Mouse (Mus musculus) cerebral cortex, adult 2 months (tissue): ENCODE data around the gene Capn7.

ENCODE experiments used
- WGBS: fragments of 180-500 bp; shearing (Covaris S2); methylation state at CpG from one replicate; pipeline ENCODE4 v1.1.7; 2018; 5-methylcytosine and 5-hydroxymethylcytosine counted together

Gene Capn7

GRCm38 (mm10) chr14:31369377-31369776 is 32.9 kb downstream of the Capn7 start:
- WGBS: 15% methylated on average over 3 of the region's 3 CpGs

- 88% methylated on average over 6 of the region's 6 CpGs for WGBS
These were observed 38.0 kb downstream of the Capn7 start for GRCm38 (mm10) chr14:31374390-31374789.

- WGBS: 78% methylated on average over 3 of the region's 3 CpGs
These were observed 39.9 kb downstream of the Capn7 start for GRCm38 (mm10) chr14:31376331-31376730.

- 65% methylated on average over 8 of the region's 8 CpGs for WGBS
These were observed 45.8 kb downstream of the Capn7 start for GRCm38 (mm10) chr14:31382276-31382675.

GRCm38 (mm10) chr14:31383470-31384050 is 47.1 kb downstream of the Capn7 start:
- WGBS: 42% methylated on average over 11 of the region's 11 CpGs

- WGBS: 42% methylated on average over 13 of the region's 13 CpGs
These were observed 48.2 kb downstream of the Capn7 start for GRCm38 (mm10) chr14:31384366-31385323.

DNA sequence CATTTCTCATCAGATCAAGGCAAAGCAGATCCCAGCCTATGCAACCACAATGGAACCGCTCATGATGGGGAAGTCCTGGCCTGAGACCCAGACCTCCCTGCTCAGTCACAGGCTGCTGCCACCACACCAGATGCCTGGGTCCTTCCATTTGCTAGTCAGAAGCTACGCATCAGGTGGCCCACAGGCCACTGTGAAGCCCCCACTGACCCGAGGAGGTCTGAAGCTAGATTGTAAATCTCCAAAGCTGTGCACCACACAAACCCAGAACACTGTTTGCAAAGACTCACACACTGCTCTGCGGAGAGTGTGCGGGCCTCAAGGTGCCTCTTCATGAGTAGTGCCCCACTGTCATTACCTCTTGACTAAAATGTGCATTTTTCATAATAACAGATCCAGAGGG is 49.0 kb downstream of the Capn7 start:
- WGBS: 87% methylated on average over 5 of the region's 5 CpGs

DNA sequence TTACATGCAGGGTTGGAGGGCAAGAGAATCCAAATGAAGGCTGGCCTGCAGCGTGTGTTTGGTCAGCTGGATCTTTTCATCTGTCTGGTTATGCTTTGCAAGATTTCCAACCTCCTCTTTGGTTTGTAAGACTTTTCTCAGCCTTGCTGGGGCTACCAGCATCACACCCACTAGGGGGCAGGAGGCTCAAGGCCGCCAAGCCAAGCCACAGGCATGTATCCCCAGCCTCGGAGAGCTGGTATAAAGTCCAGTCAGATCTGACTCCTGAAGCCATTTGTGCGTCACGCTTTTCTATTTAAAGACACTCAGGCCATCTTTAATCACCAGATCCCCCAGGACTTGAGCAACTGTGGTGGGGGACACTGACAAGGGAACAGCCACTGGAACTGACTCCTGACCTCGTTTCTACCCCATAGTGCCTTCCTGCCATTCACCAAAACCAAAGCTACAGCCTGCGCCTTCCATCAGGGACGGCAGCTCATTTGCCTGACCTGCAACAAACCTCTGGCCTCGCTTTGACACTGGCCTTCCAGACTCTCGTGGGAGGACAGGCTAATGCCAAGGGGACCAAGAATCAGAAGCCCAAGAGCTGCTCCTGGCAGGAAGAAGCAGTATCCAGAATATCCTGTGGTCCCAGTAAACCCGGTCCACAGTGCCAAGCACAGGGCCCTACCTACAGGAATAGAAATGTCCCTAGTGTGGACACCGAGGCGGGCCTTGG is 49.7 kb downstream of the Capn7 start:
- 48% methylated on average over 13 of the region's 13 CpGs for WGBS

GRCm38 (mm10) chr14:31387301-31387981 is 51.0 kb downstream of the Capn7 start:
- WGBS: 59% methylated on average over 11 of the region's 11 CpGs

DNA sequence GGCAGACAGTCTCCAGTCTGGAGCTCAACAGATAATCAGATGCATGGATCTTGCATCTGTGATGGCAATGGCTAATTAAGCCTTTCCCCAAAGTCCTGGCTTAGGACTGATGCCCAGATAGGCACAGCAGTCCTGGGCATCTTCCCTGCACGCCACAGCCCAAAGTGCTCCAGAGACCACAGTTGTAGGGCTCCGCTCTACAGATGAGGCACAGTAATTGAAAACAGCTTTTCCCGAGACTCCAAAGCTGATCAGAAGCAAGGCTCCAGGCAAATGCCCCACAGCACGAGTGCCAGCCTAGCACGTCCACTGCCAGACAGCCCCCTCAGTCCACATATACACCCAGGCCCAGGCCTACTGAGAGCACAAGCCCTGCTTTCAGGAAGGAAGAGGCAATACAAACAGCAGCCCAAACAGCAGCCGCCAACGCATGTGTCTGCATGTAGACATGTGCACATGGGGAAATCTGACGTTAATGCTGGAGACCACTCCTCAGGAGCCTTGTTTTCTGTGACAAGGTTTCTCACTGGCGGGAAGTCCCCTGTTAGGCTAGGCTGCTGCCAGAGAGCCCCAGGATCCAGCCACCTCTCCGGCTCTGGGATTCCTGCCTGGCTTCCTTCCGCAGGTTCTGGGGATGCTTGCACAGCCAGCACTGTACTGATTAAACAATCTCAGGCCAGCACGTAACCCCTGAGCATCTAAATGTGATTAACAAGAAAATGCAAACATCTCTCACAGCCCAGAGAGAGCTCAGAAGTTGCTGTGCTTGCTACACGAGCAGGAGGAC is 51.8 kb downstream of the Capn7 start:
- 54% methylated on average over 13 of the region's 13 CpGs for WGBS

DNA sequence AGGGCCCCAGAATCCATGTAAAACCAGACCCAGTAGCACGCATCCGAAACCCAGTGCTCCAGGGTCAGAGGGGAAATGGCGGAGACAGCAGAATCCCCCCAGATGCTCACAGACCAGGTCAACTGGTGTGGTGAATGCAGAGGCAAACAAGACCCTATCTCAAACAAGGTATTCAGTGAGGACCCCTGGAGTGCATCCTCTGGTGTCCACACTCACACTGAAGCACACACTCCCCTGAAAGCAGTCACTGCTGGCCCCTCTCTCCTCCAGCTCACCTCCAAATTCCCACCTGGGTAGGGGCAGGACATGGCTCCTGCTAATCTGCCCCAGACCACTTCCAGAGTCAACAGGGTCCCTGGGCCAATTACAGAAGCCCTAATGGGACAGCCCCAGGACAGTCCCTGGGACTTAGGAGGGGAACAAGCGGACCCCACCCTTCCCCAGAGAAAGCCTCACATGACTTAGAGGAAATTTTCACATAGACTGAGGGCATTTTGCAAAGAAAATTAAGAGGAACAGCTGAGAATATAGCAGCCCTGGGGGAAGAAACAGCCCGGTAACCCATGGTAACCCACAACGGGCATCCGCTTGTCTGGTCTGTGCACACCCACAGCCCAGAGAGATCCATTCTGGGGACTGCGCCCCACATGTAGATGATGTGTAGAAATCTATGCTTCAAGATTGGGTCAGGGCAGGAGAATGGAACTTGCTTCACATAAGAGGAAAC is 53.1 kb downstream of the Capn7 start:
- 70% methylated on average over 8 of the region's 8 CpGs for WGBS

DNA sequence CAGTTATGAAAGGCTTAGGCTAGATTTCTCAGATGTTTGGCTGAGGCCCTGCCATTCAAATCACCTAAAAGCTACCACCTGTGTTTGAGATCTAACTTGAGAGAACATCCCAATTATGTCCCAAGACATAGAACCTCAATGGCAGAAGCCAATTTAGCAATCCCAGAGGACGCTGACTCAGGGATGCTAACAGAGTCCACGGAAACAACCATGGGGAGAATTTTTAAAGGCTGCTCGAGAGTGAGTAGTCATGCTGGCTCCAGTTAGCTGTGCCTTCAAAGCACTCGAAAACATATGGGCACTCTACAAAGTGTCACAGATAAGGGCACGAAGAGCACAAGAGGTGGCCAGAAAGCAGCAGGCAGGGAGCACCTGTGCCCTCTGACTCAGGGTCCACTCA is 55.9 kb downstream of the Capn7 start:
- 47% methylated on average over 5 of the region's 5 CpGs for WGBS

DNA sequence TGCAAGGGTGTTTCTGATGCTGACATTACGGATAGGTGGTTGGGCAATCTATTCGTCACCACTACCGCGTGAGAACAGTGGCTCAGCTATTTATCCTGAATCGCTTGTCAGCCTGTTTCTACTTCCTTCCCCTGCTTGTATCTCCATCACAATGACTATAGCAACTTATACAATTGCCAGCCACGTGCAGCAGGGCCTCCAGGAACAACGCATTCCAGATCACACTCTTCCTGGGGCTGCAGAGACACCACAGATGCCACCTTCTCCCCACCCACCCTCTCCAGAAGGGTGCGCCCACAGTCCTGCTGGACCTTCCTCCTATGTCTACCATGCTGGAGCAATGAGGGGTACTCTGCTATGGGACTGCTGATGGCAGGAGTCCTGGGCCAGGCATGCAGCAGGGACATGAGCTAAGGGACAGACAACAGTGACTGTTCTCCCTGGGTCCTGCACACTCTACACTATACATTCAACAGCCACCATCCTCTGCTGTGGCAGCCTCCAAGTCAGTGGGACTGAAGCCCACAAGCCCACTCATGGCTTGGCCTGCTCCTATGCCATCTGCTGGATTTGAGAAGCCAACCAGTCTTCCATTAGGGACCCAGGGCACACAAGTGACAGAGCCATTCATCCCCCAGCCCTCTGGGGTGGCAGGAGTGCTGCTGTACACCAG is 56.6 kb downstream of the Capn7 start:
- WGBS: 39% methylated on average over 8 of the region's 8 CpGs

DNA sequence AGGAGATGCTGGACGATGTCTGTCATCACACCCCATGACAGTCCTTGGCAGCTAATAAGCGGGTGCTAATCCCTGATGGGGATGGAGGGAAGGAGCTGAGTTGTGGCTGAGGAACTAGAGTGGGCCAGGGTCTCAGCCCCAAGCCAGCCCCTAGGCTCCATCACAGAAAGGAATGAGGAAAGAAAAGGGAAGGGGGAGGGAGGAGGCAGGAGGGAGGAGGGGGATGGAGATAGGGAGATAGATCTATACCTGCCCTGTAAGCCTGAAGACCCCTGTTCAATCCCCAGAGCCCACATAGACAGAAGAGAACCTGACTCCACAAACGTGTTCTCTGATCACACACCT is 57.1 kb downstream of the Capn7 start:
- WGBS: 75% methylated on average over 3 of the region's 3 CpGs

GRCm38 (mm10) chr14:31393936-31394630 is 57.6 kb downstream of the Capn7 start:
- WGBS: 77% methylated on average over 7 of the region's 7 CpGs

DNA sequence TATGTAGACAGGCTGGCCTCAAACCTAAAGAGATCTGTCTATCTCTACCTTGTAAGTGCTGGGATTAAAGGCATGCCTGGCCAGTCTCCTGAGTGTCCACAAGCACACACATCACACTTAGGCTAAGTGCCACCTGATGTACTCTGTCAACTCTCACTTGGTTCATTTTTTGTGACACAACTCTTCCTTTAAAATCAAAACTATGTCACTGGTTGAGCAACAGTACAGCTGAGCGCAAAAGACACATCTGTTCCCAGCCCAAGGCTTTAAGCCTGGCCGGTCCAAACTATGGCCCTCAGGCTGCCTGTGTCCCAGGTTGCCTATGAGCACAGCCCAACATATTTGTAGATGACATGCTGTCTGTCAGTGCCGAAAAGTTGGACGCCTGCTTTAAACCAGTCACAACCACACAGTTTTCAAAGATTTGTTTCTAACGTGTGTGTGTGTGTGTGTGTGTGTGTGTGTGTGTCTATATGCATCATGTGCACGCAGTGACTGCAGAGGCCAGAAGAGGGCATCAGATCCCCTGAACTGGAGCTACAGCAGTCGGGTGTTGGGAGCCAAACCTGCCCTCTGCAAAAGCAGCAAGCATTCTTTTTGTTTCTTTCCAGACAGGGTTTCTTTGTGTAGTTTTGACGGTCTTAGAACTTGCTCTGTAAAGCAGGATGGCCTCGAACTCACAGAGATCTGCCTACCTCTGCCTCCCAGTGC is 58.5 kb downstream of the Capn7 start:
- WGBS: 85% methylated on average over 9 of the region's 9 CpGs

DNA sequence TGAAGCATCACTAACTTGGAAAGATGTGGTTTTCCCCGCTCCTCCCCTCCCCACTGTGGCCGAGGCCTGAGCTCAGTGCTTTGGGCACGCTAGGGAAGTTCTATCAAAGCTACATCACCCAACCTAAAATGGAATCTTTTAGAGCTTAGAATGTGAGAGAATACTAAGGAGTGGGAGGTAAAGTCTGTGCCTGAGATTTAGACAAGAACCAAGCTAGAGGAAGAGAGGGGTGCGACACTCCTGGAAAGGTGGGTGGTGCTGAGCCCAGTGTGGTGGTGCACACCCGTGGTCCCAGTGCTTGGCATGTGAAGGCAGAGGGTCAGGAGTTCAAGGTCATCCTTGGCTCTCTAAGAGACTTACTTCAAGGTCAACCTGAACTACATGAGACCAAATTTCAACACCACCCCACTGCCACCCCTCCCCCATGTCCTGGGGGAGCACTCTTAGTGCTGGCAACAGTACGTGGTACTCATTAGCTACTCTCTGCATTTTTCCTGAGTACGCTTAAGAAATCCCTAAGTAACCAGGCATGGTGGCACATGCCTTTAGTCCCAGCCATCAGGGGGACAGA is 59.3 kb downstream of the Capn7 start:
- 56% methylated on average over 7 of the region's 7 CpGs for WGBS

DNA sequence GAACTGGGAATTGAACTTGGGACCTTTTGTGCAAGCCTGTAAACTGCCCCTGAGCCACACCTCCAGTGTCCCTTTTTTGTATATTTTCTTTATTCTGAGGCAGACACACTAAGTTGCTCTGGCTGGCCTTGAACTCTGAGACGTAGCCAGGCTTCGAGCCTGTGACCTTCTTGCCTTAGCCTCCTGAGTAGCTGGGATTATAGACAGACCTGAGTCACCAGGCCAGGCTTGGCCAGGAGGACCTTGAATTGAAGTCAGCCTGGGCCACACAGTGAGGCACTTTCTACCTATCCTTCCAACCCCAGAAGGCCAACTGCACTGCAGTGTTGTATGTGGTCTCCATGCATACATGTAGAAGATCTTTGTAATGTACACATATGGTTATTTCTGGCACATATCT is 60.0 kb downstream of the Capn7 start:
- 98% methylated on average over 2 of the region's 2 CpGs for WGBS
